Mouse (Mus musculus) urinary bladder, postnatal 10 days (tissue): ENCODE results near the gene Sema3e.

Experiments used
- DNase-seq: peaks from one replicate; pipeline ENCODE4 v3.0.0; 2022; ENCODE audit warnings: low spot score

The Sema3e gene

GRCm38 (mm10) chr5:14088100-14088499 lies 63.0 kb downstream of the Sema3e start:
- no peak for DNase-seq

- DNase-seq = no peak
These were observed 65.0 kb downstream of the Sema3e start for GRCm38 (mm10) chr5:14089875-14090608.

DNA sequence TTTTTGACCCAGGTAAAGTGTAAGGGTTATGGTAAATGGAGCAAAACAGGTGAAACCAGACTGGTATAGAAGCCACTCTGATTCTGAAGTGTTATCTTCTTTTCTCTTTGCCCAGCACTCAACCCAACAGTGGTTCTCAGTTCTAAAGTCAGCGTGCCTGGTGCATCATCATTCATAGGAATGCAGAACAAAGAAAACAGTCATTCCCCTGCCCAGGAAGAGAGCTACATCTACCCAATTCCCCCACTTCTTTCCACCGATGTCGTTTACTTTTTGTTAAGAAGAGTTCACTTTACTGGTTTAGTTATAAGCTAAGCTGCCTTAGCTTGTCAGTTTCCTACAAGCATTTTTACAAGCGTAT lies 65.5 kb downstream of the Sema3e start:
- DNase-seq = no peak

GRCm38 (mm10) chr5:14092262-14092776 lies 67.2 kb downstream of the Sema3e start:
- DNase-seq = no peak

GRCm38 (mm10) chr5:14096196-14096595 lies 71.1 kb downstream of the Sema3e start:
- DNase-seq = no peak

- no peak for DNase-seq
These were observed 73.6 kb downstream of the Sema3e start for GRCm38 (mm10) chr5:14098677-14099076.

DNA sequence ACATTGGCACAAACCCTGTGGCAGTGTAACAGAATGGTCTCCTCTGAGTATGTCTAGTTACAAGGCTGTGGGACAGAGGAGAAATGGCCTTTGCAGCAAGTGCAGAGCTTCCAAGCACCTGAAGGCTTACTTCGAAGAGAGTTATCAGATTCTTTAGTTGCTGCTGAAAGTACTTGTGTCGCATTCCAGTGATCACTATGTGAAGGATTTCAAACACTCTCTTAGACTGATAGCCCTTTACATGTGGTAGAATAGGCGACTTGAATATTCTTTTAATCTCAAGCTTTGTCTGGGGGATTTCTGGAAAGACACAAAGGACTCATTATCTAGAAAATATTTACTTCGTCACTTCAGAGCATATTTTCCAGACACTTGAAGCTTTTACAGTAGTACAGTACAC lies 82.3 kb downstream of the Sema3e start:
- no peak for DNase-seq

DNA sequence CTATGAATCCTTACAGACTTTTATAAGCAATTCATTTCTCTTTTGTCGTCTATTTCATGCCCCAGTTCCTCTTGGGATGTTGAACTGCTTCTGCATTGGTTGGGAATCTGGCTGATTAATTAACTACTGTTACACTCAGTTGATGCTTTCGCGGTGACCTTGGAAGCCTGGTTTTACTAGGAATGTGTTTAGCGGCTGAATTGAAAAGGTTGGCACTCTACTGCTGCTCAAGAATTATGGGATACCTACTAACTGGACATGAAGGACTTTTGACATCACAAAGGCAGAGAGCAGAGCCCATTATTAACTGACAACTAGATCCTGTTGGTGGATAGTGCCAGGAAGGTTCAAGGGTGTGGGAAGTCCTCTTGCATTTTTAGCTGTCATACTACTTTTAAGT lies 83.9 kb downstream of the Sema3e start:
- DNase-seq = no peak

- DNase-seq = no peak
These were observed 86.3 kb downstream of the Sema3e start for GRCm38 (mm10) chr5:14111401-14111800.

DNA sequence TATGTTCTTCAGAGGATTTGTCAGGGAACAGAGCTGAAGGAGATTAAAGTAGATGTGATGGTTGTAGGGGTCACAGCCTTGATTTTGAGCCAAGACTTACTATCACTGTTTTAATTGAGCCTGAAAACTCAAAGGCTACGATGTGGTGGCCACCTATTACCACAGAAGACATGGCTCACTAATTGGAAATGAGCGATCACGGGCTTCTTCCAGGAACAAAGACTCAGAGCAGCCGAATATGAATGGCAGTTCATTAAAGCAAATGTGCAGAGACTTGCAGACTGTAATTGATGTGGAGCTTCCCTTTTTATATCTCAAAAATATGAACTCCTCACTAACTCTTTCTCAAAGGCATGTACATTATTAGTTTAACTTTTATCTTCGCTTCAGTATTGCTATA lies 96.8 kb downstream of the Sema3e start:
- no peak for DNase-seq

DNA sequence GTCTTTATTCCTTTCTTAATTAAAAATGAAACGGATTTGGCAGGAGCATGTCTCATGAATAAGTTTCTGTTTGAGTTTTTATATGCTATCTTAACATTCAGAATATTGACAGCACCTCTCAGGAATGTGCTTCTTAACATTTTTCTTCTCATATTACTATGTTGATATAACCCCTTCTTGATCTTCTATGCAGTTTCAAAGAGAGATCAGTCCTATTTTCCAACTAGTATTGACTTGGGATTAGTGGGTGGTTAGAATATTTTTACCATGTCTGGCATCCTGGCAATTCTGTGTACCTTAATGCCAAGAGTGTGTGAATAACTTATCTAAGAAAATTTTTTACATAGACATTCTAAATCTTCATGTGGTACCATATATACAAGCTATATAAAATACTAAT lies 101.5 kb downstream of the Sema3e start:
- DNase-seq = no peak

DNA sequence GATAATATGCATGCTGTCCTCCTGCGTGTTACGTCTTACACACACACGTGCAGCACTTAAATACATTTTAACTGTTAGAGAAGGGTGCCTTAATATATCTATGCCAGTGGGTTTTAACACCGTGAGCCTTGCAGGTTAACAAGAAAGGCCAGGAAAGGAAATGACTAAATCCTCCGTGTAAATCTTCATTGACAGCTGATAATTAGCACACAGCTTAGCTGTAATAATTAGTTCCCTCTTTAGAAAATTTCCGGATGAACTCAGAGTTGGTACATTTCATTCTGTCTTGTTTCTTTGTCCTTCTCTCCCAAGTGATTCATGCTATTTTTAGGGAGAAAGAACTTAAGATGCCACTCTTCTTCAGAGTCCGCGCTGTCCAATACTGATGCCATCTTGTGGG lies 110.9 kb downstream of the Sema3e start:
- no peak for DNase-seq

DNA sequence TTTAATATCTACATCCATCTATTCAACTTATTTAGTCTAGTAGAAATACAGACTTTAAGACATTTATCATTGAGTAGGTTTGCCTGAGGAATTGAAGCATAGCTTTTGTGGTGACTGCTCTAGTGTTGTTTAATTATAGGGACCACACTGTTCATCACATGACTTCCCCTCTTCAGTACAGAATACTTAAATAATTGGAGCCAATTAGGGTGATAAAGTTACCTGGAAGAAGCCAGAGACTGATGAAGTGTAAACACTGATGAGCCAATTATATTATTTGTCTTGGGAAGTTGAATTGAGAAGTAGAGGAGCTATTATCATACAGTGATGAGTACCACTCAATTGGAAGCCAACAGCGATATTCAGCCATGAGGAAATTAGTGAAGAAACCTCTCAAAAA lies 113.6 kb downstream of the Sema3e start:
- no peak for DNase-seq

DNA sequence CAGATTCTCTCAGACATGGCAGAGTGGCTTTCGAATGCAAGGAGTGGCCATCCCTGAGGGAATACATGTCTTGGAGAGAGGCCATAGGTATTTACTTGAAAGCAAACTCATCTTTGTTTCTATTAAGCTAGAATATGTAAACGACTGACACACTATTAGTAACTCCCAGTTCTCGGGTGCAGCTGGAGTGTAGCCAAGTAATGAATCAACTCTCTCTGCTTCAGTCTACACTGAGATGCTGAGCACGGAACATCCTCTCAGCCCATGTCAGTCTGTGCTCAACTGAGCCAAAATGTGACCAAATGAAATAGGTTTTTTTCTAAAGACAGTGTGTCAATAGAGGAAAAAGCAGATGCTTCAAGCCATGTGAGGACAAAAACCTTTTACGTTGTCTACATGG lies 137.5 kb downstream of the Sema3e start:
- DNase-seq = no peak

DNA sequence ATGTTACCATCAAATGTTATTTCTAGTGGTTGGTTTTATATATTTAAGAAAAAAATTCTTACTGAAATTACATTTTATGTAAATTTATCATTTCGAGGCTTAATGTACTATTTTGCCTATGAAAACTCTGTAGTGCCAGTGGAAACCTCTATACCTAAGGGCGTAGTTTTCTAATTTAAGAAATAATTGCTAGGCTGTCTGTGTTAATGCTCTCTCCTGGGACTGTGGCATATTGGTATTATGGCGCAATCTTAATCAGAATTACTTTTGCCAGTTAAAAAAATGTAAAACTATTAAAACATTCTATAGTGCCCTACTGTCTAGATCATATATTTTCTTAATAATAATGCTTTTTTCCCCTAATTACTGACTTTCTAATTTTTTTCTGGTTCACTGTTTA lies 138.2 kb downstream of the Sema3e start:
- DNase-seq = no peak

DNA sequence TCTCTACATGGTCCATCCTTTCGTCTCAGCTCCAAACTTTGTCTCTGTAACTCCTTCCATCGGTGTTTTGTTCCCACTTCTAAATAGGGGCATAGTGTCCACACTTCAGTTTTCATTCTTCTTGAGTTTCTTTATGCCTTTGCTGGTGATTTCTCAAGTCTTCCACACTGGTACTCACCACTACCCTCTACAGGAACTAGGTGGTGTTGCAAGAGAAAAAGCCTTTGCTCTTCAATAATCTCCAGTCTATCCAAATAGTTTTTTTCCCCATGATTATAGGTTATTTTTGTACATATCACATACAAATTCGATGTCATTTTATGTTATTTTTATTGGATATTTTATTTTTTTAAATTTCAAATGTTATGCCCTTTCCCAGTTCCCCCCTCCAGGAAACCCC lies 142.7 kb downstream of the Sema3e start:
- DNase-seq = no peak

- DNase-seq = no peak
These were observed 148.5 kb downstream of the Sema3e start for GRCm38 (mm10) chr5:14173355-14174183.

- no peak for DNase-seq
These were observed 155.5 kb downstream of the Sema3e start for GRCm38 (mm10) chr5:14180571-14180970.

DNA sequence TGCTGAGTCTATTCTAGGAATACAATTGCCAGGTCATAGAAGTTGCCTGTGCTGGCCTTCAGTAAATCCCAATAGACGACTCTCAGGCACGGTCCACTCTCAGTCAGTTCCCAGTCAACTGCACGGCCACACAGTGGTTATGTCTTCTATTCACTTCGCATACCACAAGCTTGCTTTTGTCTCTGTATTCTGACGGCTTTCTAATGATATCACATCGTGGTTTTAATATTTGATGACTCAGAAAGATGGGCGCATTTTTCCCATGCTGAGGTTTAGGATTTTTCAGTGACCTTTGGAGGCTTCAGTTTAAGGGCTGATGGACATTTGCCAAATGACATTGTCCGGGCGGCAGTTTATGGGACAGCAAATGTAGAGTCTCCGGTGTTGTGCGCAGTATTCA lies 157.1 kb downstream of the Sema3e start:
- DNase-seq = no peak

- DNase-seq = no peak
These were observed 170.2 kb downstream of the Sema3e start for GRCm38 (mm10) chr5:14195172-14195819.

DNA sequence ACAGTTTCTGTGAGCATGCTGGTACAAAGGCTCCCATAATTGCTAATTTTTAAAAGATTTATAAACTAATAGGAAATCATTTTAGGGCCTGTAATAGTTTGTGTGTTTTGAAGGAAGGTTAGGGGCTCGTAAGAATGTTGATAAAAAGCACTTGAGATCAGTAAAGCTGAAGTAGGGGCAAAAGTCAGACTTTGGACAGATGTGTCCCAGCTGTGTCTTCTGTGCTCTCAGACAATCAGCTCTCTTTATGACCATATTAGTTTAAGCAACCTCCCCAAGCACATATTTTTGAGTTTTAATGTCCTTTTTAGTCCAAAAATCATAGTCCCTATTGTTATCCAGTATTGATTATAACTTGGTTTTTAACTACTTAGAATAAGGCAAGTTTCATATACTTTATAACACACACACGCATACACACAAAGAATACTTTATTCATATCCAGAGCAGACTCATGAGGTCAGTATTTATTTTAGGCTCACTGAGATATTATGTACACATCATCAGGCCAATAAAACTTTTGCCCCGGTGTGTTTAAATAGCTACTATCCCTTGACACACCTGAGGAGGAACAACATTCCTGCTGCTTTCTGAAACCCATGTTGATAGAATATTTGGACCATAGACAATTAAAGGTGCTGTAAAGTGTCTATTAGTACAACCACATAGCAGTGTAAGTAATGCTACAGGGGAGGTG lies 173.4 kb downstream of the Sema3e start:
- no peak for DNase-seq

GRCm38 (mm10) chr5:14206794-14207193 lies 181.7 kb downstream of the Sema3e start:
- DNase-seq = no peak
